Mouse (Mus musculus): ENCODE measurements around the gene Plcb1. TPM values are rescaled to one million over a fixed set of nuclear protein-coding genes. Genes with fewer than 3 reads are reported as not detected.

Plcb1 gene
- polyA plus RNA-seq, 1 experiment from 2014 or later: 72.8 TPM

DNA sequence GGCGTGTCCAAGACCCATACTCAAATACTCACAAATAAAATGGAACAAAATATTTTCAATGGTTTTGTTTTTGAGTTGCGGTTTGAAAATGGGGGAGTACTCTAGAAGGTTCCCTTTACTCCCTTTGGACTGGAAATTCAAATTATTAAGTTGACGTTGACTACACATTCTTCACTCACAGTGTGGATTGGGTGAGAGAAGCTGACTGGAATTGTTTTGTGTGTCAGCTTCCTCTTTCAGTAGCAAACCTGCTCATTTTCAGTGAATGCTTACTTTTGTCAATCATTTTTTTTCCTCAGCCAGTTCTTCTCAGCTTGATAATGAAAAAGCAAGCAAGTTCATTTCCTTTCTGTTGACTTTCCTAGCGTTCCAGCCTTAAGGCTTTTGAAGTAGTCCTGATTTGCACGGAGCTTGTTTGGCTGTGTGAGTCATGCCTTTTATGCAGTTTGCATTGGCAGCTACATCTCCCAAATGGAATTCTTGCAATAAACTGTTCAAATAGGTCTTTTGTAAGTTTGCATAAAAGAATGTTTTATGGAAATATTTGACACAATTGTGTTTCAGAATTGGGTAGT, 306.8 kb downstream of the Plcb1 start:
- no peaks in the 10 kb centered on the region for H3K9me3 ChIP-seq (ENCODE audit: control insufficient read depth, low read length)
- H3K4me3 ChIP-seq (replicated peaks; ENCODE audit: low read length): no peak overlapping the region
- no peak overlapping the region for H3K27ac ChIP-seq
- H3K4me2 ChIP-seq (replicated peaks): no peak overlapping the region
- no peaks in the 10 kb centered on the region for H3K36me3 ChIP-seq (replicated peaks; ENCODE audit: control insufficient read depth, insufficient read depth)
- DNase-seq (ENCODE audit: low spot score) (no peak), ATAC-seq (ENCODE audit: low FRiP score) (no peak)
- no peaks in the 10 kb centered on the region for H3K27me3 ChIP-seq (ENCODE audit: control insufficient read depth, insufficient read depth, low read length)
- no peak overlapping the region for H3K9ac ChIP-seq
- no peaks in the 10 kb centered on the region for H3K4me1 ChIP-seq (replicated peaks; ENCODE audit: control insufficient read depth, insufficient read depth, low read length)
- WGBS: 73% methylated on average over 5 of the region's 5 CpGs

DNA sequence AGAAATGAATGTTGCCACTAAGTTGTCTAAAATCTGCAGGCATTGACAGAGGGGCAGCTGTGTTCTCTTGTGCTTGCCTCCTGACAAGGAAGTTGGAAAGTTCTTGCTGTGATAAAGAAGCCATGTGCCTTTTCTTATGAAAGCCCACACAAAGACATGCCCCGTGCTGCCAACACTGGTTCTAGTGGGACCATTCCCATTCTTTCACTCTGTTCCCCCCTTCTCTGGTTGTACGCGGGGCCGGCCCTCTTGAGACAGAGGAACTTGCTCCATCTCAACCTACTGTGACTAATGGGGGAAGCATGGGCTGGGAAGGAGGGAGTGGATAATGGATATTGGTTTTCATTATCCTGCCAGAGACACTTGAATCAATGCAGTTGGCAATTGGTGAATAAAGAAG, 315.4 kb downstream of the Plcb1 start:
- peak overlapping the region; percentile 32; the same call in 1 of the 2 replicates for H3K27ac ChIP-seq
- DNase-seq (ENCODE audit: low spot score) (no peak), ATAC-seq (ENCODE audit: low FRiP score) (peak; percentile 85)
- WGBS: 29% methylated on average over 4 of the region's 4 CpGs
- H3K9ac ChIP-seq: no peak overlapping the region
- H3K36me3 ChIP-seq (replicated peaks; ENCODE audit: control insufficient read depth, insufficient read depth): no peaks in the 10 kb centered on the region
- no peaks in the 10 kb centered on the region for H3K27me3 ChIP-seq (ENCODE audit: control insufficient read depth, insufficient read depth, low read length)
- H3K4me3 ChIP-seq (replicated peaks; ENCODE audit: low read length): no peak overlapping the region
- no peaks in the 10 kb centered on the region for H3K9me3 ChIP-seq (ENCODE audit: control insufficient read depth, low read length)
- H3K4me1 ChIP-seq (replicated peaks; ENCODE audit: control insufficient read depth, insufficient read depth, low read length): peaks cover 5% of the 10 kb centered on the region; the same call in 1 of the 2 replicates
- H3K4me2 ChIP-seq (replicated peaks): no peak overlapping the region

DNA sequence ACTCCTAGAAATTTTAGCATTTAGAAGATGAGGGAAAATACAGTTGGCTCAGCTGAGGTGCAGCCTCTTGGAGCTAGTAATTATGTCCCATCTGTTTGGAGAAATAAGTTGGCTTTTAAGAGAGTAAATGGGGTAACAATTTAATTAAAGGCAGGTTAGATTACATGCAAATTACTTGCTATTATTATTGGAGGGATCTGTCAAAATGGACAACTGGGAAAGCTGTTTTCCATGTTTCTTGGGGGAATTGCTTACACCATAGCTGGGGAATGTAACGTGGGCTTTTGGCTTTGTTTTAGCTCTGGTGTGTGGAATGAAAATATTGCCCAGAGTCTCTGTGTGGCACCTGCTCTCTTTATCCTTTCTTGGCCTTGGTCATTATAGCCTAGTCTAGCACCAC, 316.1 kb downstream of the Plcb1 start:
- ATAC-seq (ENCODE audit: low FRiP score) (0 out of 2 replicates have a peak, but pooled peaks have one; percentile 56), DNase-seq (ENCODE audit: low spot score) (no peak)
- Histone ChIP-seq H3K36me3 (replicated peaks; ENCODE audit: control insufficient read depth, insufficient read depth) (no peaks in the 10 kb centered on the region), H3K4me3 (replicated peaks; ENCODE audit: low read length) (no peak overlapping the region), H3K9ac (no peak overlapping the region), H3K27me3 (ENCODE audit: control insufficient read depth, insufficient read depth, low read length) (no peaks in the 10 kb centered on the region), H3K9me3 (ENCODE audit: control insufficient read depth, low read length) (no peaks in the 10 kb centered on the region), H3K4me1 (replicated peaks; ENCODE audit: control insufficient read depth, insufficient read depth, low read length) (peaks cover 5% of the 10 kb centered on the region; the same call in 1 of the 2 replicates), H3K4me2 (replicated peaks) (no peak overlapping the region), H3K27ac (peak overlapping the region; percentile 32; the same call in 1 of the 2 replicates)
- 56% methylated on average over 1 of the region's 1 CpGs for WGBS

DNA sequence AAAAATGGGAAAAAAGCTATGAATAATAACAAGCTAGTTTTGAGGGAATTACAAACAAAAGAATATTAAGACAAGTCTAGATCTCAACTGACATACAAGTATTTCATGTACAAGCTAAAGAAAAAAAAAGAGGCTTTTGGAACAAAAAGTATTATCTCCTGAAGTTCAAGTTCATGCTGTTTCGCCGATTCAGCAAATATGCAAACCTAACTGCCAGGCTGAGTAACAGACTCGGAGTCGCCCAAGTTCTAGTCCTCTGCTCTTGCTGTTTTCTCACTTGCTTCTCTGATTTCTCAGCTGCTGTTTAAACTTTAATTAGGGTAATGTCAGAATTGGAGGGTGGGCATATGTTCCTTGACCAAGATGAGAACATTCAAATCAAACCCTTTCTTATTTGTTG, 320.8 kb downstream of the Plcb1 start:
- no peaks in the 10 kb centered on the region for H3K27me3 ChIP-seq (ENCODE audit: control insufficient read depth, insufficient read depth, low read length)
- 95% methylated on average over 4 of the region's 4 CpGs for whole genome bisulfite sequencing
- DNase-seq (ENCODE audit: low spot score): no peak
- ATAC-seq (ENCODE audit: low FRiP score): no peak
- no peak overlapping the region for H3K4me3 ChIP-seq (replicated peaks; ENCODE audit: low read length)
- no peak overlapping the region for H3K4me2 ChIP-seq (replicated peaks)
- no peak overlapping the region for H3K27ac ChIP-seq
- no peaks in the 10 kb centered on the region for H3K36me3 ChIP-seq (replicated peaks; ENCODE audit: control insufficient read depth, insufficient read depth)
- H3K4me1 ChIP-seq (replicated peaks; ENCODE audit: control insufficient read depth, insufficient read depth, low read length): no peaks in the 10 kb centered on the region
- H3K9ac ChIP-seq: no peak overlapping the region
- H3K9me3 ChIP-seq (ENCODE audit: control insufficient read depth, low read length): no peaks in the 10 kb centered on the region

DNA sequence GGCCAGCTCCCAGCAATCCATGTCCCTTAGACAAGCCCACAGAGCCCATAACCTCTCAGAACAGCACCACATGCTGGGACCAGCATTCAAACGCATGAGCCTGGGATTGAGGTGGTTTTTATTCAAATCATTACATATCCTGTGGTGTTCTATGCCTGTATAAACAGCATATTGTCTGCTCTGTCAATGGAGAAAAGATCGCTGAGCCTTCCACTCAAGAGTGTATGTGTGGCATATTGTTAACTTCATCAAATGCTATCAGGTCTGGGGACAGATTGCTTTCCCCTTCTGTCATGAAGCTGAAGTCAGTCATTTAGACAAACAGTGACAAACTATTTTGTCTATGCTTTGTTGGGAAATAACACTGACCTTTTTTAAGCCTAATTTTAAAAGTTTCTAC, 322.7 kb downstream of the Plcb1 start:
- H3K36me3 ChIP-seq (replicated peaks; ENCODE audit: control insufficient read depth, insufficient read depth): no peaks in the 10 kb centered on the region
- no peak overlapping the region for H3K4me2 ChIP-seq (replicated peaks)
- H3K9ac ChIP-seq: no peak overlapping the region
- no peak overlapping the region for H3K4me3 ChIP-seq (replicated peaks; ENCODE audit: low read length)
- 29% methylated on average over 2 of the region's 2 CpGs for WGBS
- no peak for DNase-seq (ENCODE audit: low spot score)
- ATAC-seq (ENCODE audit: low FRiP score): no peak
- H3K27ac ChIP-seq: no peak overlapping the region
- H3K9me3 ChIP-seq (ENCODE audit: control insufficient read depth, low read length): no peaks in the 10 kb centered on the region
- H3K4me1 ChIP-seq (replicated peaks; ENCODE audit: control insufficient read depth, insufficient read depth, low read length): no peaks in the 10 kb centered on the region
- H3K27me3 ChIP-seq (ENCODE audit: control insufficient read depth, insufficient read depth, low read length): no peaks in the 10 kb centered on the region

DNA sequence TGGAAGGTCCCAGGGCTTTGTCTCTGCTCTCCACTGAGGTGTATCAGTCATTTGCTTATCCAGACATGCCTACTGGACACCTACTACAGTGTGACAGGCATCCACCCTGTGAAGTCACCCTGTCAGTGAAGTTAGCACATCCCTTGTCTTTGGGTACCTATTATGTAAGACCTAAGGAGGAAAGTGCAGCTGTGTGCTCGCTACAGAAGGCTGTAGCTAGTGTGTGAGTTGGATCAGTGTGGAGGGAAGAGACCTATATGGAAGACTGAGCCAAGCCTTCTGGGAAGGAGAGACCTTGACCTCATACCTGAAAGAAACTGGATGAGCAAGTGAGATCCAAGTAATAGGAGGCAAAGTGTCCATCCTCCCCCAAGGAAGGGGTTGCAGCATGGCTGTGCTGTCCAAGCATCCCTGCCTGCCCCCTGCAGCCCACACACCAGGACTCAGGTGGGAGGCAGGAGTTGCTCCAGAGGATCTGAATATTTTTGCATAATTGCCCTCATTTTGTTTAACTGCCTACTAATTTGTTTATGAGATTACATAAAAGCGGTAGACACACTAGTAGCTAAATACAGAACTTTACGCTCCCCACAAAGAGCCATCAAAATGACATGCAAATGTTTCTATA, 328.7 kb downstream of the Plcb1 start:
- Histone ChIP-seq H3K9ac (no peak overlapping the region), H3K4me1 (replicated peaks; ENCODE audit: control insufficient read depth, insufficient read depth, low read length) (no peaks in the 10 kb centered on the region), H3K4me2 (replicated peaks) (no peak overlapping the region), H3K27ac (no peak overlapping the region), H3K9me3 (ENCODE audit: control insufficient read depth, low read length) (no peaks in the 10 kb centered on the region), H3K36me3 (replicated peaks; ENCODE audit: control insufficient read depth, insufficient read depth) (no peaks in the 10 kb centered on the region), H3K4me3 (replicated peaks; ENCODE audit: low read length) (no peak overlapping the region), H3K27me3 (ENCODE audit: control insufficient read depth, insufficient read depth, low read length) (no peaks in the 10 kb centered on the region)
- WGBS: 66% methylated on average over 3 of the region's 3 CpGs
- ATAC-seq (ENCODE audit: low FRiP score): no peak
- DNase-seq (ENCODE audit: low spot score): no peak

DNA sequence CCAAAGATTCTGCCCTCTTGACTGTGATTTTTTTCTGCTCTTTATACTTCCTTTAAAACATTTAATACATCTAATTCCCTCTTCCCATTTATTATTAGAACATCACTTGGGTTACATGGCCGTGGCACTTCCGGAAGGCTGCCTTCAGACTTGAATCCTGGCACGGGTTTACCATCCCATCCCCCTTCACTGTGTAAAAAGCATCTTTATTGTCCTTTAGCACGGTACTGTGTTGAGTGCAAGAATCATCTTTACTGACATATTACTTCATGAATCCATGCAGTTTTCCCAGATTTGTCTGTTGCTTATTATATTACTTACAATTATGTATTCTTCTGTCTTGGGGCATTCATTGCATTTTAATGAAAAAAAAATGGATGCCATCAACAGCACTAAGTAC, 337.2 kb downstream of the Plcb1 start:
- Histone ChIP-seq H3K4me3 (replicated peaks; ENCODE audit: low read length) (no peak overlapping the region), H3K9ac (no peak overlapping the region), H3K36me3 (replicated peaks; ENCODE audit: control insufficient read depth, insufficient read depth) (no peaks in the 10 kb centered on the region), H3K4me2 (replicated peaks) (no peak overlapping the region), H3K9me3 (ENCODE audit: control insufficient read depth, low read length) (no peaks in the 10 kb centered on the region), H3K27me3 (ENCODE audit: control insufficient read depth, insufficient read depth, low read length) (no peaks in the 10 kb centered on the region), H3K27ac (no peak overlapping the region), H3K4me1 (replicated peaks; ENCODE audit: control insufficient read depth, insufficient read depth, low read length) (no peaks in the 10 kb centered on the region)
- DNase-seq (ENCODE audit: low spot score) (no peak), ATAC-seq (ENCODE audit: low FRiP score) (peak; percentile 31; the same call in 1 of the 2 replicates)
- WGBS: 76% methylated on average over 4 of the region's 4 CpGs

DNA sequence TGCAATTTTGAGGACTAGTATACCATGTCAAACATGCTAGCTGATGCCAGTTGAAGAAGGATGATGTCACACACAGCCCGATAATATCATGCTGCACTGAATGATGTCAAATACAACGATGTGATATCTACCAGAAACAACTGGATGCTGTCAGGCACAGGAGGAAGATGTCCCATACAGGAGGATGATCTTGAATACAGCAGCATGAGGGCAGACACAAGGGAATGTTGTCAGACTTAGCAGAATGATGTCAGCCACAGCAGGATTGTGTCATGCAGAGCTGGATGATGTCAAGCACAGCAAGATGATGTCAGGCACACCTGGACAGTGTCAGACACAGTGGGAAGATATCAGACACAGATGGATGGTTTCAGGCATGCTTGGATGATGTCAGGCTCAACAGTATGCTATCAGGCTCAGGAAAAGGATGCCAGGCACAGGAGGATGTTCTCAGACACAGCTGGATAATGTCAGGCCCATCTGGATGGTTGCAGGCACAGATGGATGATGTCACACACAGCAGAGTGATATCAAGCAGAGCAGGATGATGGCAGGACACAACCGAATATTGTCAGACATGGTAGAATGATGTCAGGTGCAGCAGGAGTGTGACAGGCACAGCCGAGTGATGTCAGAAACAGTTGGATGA, 338.0 kb downstream of the Plcb1 start:
- Histone ChIP-seq H3K4me3 (replicated peaks; ENCODE audit: low read length) (no peak overlapping the region), H3K4me1 (replicated peaks; ENCODE audit: control insufficient read depth, insufficient read depth, low read length) (no peaks in the 10 kb centered on the region), H3K9me3 (ENCODE audit: control insufficient read depth, low read length) (no peaks in the 10 kb centered on the region), H3K9ac (no peak overlapping the region), H3K4me2 (replicated peaks) (no peak overlapping the region), H3K27me3 (ENCODE audit: control insufficient read depth, insufficient read depth, low read length) (no peaks in the 10 kb centered on the region), H3K36me3 (replicated peaks; ENCODE audit: control insufficient read depth, insufficient read depth) (no peaks in the 10 kb centered on the region), H3K27ac (no peak overlapping the region)
- WGBS: 77% methylated on average over 4 of the region's 4 CpGs
- DNase-seq (ENCODE audit: low spot score) (no peak), ATAC-seq (ENCODE audit: low FRiP score) (0 out of 2 replicates have a peak, but pooled peaks have one; percentile 34)

DNA sequence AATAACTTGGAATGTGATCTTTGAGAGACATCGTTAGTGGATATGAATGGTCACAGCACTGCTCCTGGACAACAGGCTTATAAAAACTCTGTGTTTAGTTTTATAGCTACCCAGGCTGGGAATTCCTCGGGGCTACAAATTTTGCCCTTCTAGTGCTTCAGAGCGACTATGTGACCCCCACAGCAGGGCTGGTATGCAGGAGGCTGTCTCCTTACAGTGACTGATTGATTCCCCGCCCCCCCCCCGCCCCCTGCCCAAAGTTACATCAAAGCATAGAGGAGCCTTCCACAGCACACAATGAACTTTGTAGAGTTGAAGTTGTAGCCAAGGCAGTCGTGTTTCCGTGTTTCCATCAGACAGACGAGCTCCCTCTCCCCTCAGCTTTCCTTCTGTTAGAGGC, 354.7 kb downstream of the Plcb1 start:
- Histone ChIP-seq H3K4me2 (replicated peaks) (no peak overlapping the region), H3K4me3 (replicated peaks; ENCODE audit: low read length) (no peak overlapping the region), H3K27ac (no peak overlapping the region), H3K9ac (no peak overlapping the region), H3K36me3 (replicated peaks; ENCODE audit: control insufficient read depth, insufficient read depth) (no peaks in the 10 kb centered on the region), H3K4me1 (replicated peaks; ENCODE audit: control insufficient read depth, insufficient read depth, low read length) (peaks cover 14% of the 10 kb centered on the region; the same call in 1 of the 2 replicates), H3K27me3 (ENCODE audit: control insufficient read depth, insufficient read depth, low read length) (no peaks in the 10 kb centered on the region), H3K9me3 (ENCODE audit: control insufficient read depth, low read length) (no peaks in the 10 kb centered on the region)
- ATAC-seq (ENCODE audit: low FRiP score) (no peak), DNase-seq (ENCODE audit: low spot score) (no peak)
- WGBS: 3% methylated on average over 8 of the region's 8 CpGs
